In the genomic region with DNA sequence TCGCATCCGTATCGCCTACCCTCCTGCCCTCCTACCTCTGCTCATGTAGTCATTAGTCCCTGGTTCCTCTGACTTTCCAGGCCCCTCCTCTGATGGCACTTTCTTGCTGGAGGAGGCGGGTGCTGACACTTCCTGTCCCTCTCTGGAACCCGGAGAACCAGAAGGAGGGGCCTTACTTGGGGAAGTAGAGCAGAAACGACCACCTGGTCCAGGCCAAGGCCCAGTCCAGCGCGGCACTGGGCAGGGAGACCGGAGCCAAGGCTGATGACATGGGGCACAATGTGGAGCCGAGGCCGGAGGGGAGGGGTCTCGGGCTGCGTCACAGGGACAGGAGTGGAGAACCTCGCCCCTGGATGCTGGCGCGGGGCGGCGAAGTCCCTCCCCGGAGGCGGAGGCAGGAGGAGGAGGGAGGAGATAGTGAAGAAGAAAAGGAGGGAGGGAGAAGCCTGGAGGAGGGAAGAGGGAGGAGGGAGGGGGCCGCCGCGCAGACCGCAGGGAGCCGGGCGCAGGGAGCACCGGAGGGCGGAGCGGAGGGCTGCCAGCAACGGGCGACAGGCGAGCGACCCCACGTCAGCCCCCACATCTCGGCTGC, we compare ENCODE assay signal across 8 mouse cellular contexts. TPM values are rescaled to one million over a fixed set of nuclear protein-coding genes. Genes with fewer than 3 reads are reported as not detected.
DNase-seq lines count a peak whose midpoint lies in the region; ATAC-seq lines count a peak whose summit lies in the region.

A gene (plus strand): TSS at position 451 of the 592 bp plus-strand sequence.

- under 1% methylated on average over 33 of the region's 35 CpGs for WGBS in hindbrain, embryonic 14.5 days

- H3K4me2 ChIP-seq in hindbrain, embryonic 14.5 days (replicated peaks): peak within 1 kb of the TSS; percentile 89

- no peaks in the 10 kb centered on the region for H3K27me3 ChIP-seq in hindbrain, embryonic 14.5 days (ENCODE audit: control insufficient read depth, insufficient read depth, low read length)

- peaks cover 46% of the 10 kb centered on the region for H3K36me3 ChIP-seq in hindbrain, embryonic 14.5 days (replicated peaks; ENCODE audit: control insufficient read depth, insufficient read depth)

- peaks cover 24% of the 10 kb centered on the region for H3K4me1 ChIP-seq in hindbrain, embryonic 14.5 days (replicated peaks; ENCODE audit: control insufficient read depth, insufficient read depth, low read length)

- H3K27ac ChIP-seq in hindbrain, embryonic 14.5 days: peak within 1 kb of the TSS; percentile 97

- H3K4me3 ChIP-seq in hindbrain, embryonic 14.5 days (replicated peaks; ENCODE audit: low read length): peak within 1 kb of the TSS; percentile 78

- ATAC-seq in hindbrain, embryonic 14.5 days (ENCODE audit: low FRiP score): peak; percentile 89

- H3K9me3 ChIP-seq in hindbrain, embryonic 14.5 days (ENCODE audit: control insufficient read depth, low read length): no peaks in the 10 kb centered on the region

- H3K9ac ChIP-seq in hindbrain, embryonic 14.5 days: peak within 1 kb of the TSS; percentile 97

- peak; percentile 91 for DNase-seq in NIH3T3 (ENCODE audit: low read depth)
- DNase-seq in cerebellum, postnatal 10 days: peak; percentile 99 to 100
- peak; percentile 87 to 88 for DNase-seq in frontal cortex, postnatal 14 days (ENCODE audit: low spot score in 2 of 2)
- DNase-seq in hindbrain, embryonic 14.5 days (ENCODE audit: low spot score): peak; percentile 82
- peak; percentile 90 for DNase-seq in layer of hippocampus, postnatal 36 days
- DNase-seq in lung, postnatal 36 days: peak; percentile 92
- DNase-seq in retina, postnatal 1 day: peak; percentile 97
- DNase-seq in urinary bladder, adult 18-20 months (ENCODE audit: low spot score in 2 of 2): peak; percentile 77 to 89

RNA-seq across cellular contexts. Expression of the gene that starts here (rescaled TPM):
- polyA plus RNA-seq in hindbrain, embryonic 14.5 days (2014; fragmentation: Nextera tagmentation; extraction: Ambion mirVana): 8.8 and 9.3 TPM in 2 replicates
- 10 to 100 TPM; 34.7 to 35.1 TPM for total RNA-seq in layer of hippocampus, postnatal 36 days (2021)

Comparison
In these comparisons a context has a peak if more than half of its experiments do, and no peak if none do; other contexts are left out.
1. Peak in every context shown above with its lines: DNase-seq, ATAC-seq, H3K4me3 ChIP-seq and H3K27ac ChIP-seq.